Mouse (Mus musculus) splenic B cell, adult 2 months (primary cell): ENCODE measurements at regions not wholly inside any gene's neighbourhood (a gene's known extent, or its start where the extent isn't known, plus 50 kb on each side); places are given as distances from the start of the nearest gene placed in this dataset.

Source experiments
- DNase-seq: peaks from one replicate; pipeline ENCODE4 v3.0.0-alpha.2; 2011; ENCODE audit warnings: low read depth, low spot score
- H3K27me3 ChIP-seq: 2 replicates; pipeline ENCODE4 v1.6.1; 2012; ENCODE audit warnings: mild to moderate bottlenecking, low read length, moderate library complexity, mixed read lengths; ENCODE audit not compliant: control insufficient read depth, poor library complexity, insufficient read depth, severe bottlenecking
- H3K36me3 ChIP-seq: 2 replicates; pipeline ENCODE4 v1.6.1; 2012; ENCODE audit warnings: mild to moderate bottlenecking, low read length, moderate library complexity, mixed read lengths; ENCODE audit not compliant: control insufficient read depth, poor library complexity, insufficient read depth, severe bottlenecking

GRCm38 (mm10) chr13:46087663-46088062 is 122.9 kb upstream of the Atxn1 start:
- no peaks in the 10 kb centered on the region for H3K36me3 ChIP-seq
- H3K27me3 ChIP-seq = no peaks in the 10 kb centered on the region; the same call in 1 of the 2 replicates
- no peak for DNase-seq

GRCm38 (mm10) chr13:46076879-46077278 is 112.1 kb upstream of the Atxn1 start:
- DNase-seq = no peak
- no peaks in the 10 kb centered on the region for H3K27me3 ChIP-seq
- H3K36me3 ChIP-seq = no peaks in the 10 kb centered on the region

- no peak for DNase-seq
- Histone ChIP-seq H3K27me3 (no peaks in the 10 kb centered on the region), H3K36me3 (no peaks in the 10 kb centered on the region)
Observed at GRCm38 (mm10) chr13:46071670-46072069, 106.9 kb upstream of the Atxn1 start.

- H3K36me3 ChIP-seq = no peaks in the 10 kb centered on the region
- no peaks in the 10 kb centered on the region for H3K27me3 ChIP-seq
- no peak for DNase-seq
Observed at GRCm38 (mm10) chr13:46069571-46069970, 104.8 kb upstream of the Atxn1 start.

GRCm38 (mm10) chr13:46062758-46063157 is 98.0 kb upstream of the Atxn1 start:
- no peaks in the 10 kb centered on the region for H3K36me3 ChIP-seq
- peak; percentile 65 for DNase-seq
- H3K27me3 ChIP-seq = no peaks in the 10 kb centered on the region

GRCm38 (mm10) chr13:46059870-46060269 is 95.1 kb upstream of the Atxn1 start:
- H3K36me3 ChIP-seq = no peaks in the 10 kb centered on the region
- no peaks in the 10 kb centered on the region for H3K27me3 ChIP-seq
- no peak for DNase-seq

GRCm38 (mm10) chr13:46058862-46059261 is 94.1 kb upstream of the Atxn1 start:
- Histone ChIP-seq H3K27me3 (no peaks in the 10 kb centered on the region), H3K36me3 (no peaks in the 10 kb centered on the region)
- DNase-seq = peak; percentile 37

DNA sequence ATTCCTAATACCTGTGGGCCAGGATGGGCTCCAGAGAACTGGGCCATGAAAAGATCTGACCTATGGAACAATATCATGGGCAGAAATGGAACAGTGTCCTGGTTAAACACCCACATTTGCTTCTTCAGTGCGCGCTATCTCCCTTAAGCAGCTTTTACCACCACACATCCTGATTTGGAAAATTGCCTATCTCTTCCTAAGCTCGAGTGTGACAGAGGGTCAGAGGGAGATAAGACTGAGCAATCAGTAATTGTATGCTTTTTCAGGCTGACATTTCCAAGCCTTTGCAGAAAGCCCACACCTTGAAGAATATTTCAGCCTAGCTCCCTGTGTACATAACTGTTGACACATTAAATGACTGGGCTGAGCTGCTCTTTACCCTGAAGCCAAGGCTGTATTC is 93.5 kb upstream of the Atxn1 start:
- H3K27me3 ChIP-seq = no peaks in the 10 kb centered on the region
- DNase-seq = no peak
- no peaks in the 10 kb centered on the region for H3K36me3 ChIP-seq

DNA sequence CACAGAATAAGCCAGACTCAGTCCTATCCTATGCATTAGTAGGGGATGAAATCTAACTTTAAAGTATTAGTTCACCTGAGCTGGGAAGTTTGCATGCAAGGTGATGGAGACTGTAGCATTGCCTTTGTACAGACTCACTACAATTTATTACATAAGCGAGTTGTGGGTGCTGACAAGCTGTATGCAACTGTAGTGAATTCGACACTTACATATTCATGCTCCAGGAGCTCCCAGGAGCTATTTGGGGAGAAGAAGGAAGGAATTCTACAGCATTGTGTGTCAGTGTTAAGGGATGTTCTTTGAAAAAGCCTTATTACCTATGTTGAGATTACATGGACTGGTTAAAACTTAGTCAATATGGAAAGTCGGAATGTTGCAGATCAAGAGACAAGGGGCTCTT is 90.6 kb upstream of the Atxn1 start:
- Histone ChIP-seq H3K36me3 (no peaks in the 10 kb centered on the region), H3K27me3 (no peaks in the 10 kb centered on the region)
- DNase-seq = no peak

DNA sequence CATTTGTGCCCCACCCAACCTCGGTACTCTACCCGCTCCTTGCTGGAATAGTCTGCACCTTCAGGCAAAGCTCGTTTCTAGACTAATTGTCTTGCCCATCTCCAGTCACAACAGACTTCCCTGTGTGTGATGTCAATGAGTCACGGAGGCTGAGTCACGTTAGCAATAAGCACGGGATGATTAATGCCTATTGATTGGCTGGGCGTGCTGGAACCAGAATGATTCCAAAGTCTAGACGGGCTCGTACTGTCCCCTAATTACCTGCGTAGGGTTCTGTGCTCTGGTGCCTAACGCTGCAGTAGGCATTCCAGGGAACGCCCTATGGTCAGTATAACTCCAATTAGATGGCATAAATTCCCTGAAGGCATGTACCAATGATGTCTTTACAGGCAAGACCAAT is 78.8 kb upstream of the Atxn1 start:
- H3K27me3 ChIP-seq = no peaks in the 10 kb centered on the region
- H3K36me3 ChIP-seq = no peaks in the 10 kb centered on the region
- no peak for DNase-seq

DNA sequence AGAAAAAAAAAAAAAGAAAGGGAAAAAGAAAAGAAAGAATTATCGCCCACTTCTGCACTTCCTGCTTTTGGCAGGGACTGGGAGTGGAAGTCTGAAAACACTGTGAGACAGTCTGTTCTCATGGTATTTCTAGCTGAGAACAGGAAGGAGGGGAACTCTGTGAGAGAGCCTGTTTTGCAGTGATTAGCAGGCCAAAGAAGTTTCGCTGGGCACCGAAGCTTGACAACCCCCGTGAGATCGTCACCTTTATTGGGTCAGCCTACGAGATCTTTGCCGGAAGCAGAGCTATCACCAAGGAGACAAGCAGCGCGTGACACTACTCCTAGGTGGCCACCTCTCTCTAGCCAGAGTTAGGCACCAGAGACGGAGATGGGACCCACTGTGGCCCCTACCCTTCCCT is 78.2 kb upstream of the Atxn1 start:
- peak; percentile 87 for DNase-seq
- H3K36me3 ChIP-seq = no peaks in the 10 kb centered on the region
- no peaks in the 10 kb centered on the region for H3K27me3 ChIP-seq

DNA sequence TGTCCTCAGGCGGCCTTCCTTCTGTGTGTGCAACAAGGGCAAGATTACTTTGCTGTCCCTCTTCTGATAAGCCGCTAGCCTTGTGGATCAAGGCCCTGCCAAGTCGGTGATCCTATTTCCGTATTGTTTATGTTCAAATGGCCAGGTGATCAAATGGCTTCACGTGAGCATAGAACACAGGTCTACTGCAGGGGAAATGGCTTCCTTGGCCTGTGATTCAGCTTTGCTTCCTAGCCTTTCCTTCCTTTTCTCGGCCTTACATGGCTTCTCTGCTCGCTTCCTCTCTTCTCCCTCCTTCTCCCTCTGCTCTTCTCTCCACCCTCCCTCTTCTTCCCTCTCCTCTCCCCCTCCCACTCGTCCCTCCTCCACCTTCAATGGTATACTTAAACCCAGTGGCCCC is 77.4 kb upstream of the Atxn1 start:
- Histone ChIP-seq H3K36me3 (no peaks in the 10 kb centered on the region), H3K27me3 (no peaks in the 10 kb centered on the region)
- DNase-seq = no peak

- DNase-seq = no peak
- Histone ChIP-seq H3K36me3 (no peaks in the 10 kb centered on the region), H3K27me3 (no peaks in the 10 kb centered on the region)
Observed at GRCm38 (mm10) chr13:46041475-46041874, 76.7 kb upstream of the Atxn1 start.

GRCm38 (mm10) chr13:46040062-46040461 is 75.3 kb upstream of the Atxn1 start:
- Histone ChIP-seq H3K36me3 (no peaks in the 10 kb centered on the region), H3K27me3 (no peaks in the 10 kb centered on the region)
- no peak for DNase-seq

DNA sequence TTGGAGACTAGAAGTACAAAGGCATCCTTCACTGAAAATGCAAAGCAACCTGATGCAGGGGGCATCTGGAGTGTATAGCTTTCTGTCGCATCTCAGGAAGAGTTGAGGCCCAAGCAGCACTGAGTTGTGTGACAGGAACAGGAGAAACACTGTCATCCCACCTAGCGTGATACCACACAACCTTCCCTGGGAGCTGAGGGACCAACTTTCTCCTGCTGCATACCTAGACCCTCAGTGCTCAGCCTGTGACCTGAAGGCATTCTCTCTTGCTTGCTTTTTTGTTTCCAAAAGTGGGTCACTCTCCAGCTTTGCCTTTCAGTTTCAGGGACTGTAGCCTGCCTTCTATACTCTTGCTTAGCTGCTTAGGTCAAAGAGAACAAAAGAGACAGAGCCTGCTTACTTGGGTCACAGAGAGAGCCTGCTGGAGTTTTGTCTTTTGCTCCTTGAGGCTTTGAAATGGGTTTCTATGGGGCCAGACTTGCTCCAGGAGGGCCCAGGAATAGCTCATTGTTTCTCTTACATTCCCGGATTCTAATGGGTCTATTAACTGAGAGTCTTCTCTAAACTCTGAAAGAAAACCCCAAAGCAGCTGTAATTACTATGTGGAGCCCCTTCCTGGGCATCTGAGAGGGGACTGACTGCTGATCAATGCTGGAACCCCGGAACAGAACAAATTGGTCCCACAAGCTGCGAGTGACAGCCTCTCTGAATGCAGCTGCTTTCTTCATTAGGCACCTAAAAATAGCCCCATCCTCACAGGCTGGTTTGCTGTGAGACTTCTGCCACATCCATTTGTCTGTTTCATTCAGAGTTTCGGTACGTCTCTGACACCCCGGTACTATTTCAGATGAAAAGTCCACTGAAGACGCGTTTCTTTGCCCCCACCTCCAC is 73.9 kb upstream of the Atxn1 start:
- no peak for DNase-seq
- H3K27me3 ChIP-seq = no peaks in the 10 kb centered on the region
- H3K36me3 ChIP-seq = no peaks in the 10 kb centered on the region

- no peak for DNase-seq
- Histone ChIP-seq H3K36me3 (no peaks in the 10 kb centered on the region), H3K27me3 (no peaks in the 10 kb centered on the region)
Observed at GRCm38 (mm10) chr13:46032281-46032680, 67.5 kb upstream of the Atxn1 start.
